Mouse (Mus musculus): ENCODE data around the gene Fam173a. TPM values are rescaled to one million over a fixed set of nuclear protein-coding genes. Genes with fewer than 3 reads are reported as not detected.
A peak's percentile ranks its signal among the peaks of the same experiment; 100 is the strongest.

The Fam173a gene
- polyA plus RNA-seq, 1 experiment from 2014 or later, result 101 TPM

GRCm38 (mm10) chr17:25765886-25766285 lies 26.8 kb downstream of the Fam173a start:
- H3K9me3 ChIP-seq (replicated peaks), result no peaks in the 10 kb centered on the region
- no peak for ATAC-seq (replicated peaks; ENCODE audit: low FRiP score)
- 55% methylated on average over 5 of the region's 5 CpGs for WGBS
- no peaks in the 10 kb centered on the region for H3K4me1 ChIP-seq
- no peak overlapping the region for H3K4me2 ChIP-seq
- peaks cover 11% of the 10 kb centered on the region; the same call in 1 of the 2 replicates for H3K27me3 ChIP-seq
- no peak overlapping the region for H3K9ac ChIP-seq
- no peak overlapping the region for H3K27ac ChIP-seq
- no peaks in the 10 kb centered on the region for H3K36me3 ChIP-seq
- no peak overlapping the region for H3K4me3 ChIP-seq (replicated peaks)

GRCm38 (mm10) chr17:25762591-25762990 lies 30.1 kb downstream of the Fam173a start:
- no peak for ATAC-seq (replicated peaks; ENCODE audit: low FRiP score)
- Histone ChIP-seq H3K9ac (no peak overlapping the region), H3K4me2 (no peak overlapping the region), H3K27me3 (peaks cover 7% of the 10 kb centered on the region; the same call in 1 of the 2 replicates), H3K27ac (no peak overlapping the region), H3K4me1 (no peaks in the 10 kb centered on the region), H3K36me3 (no peaks in the 10 kb centered on the region), H3K4me3 (replicated peaks) (no peak overlapping the region), H3K9me3 (replicated peaks) (no peaks in the 10 kb centered on the region)
- 33% methylated on average over 3 of the region's 3 CpGs for WGBS

GRCm38 (mm10) chr17:25761561-25761970 lies 31.1 kb downstream of the Fam173a start:
- 67% methylated on average over 4 of the region's 4 CpGs for WGBS
- H3K4me2 ChIP-seq, result no peak overlapping the region

GRCm38 (mm10) chr17:25760148-25760547 lies 32.6 kb downstream of the Fam173a start:
- 76% methylated on average over 8 of the region's 8 CpGs for WGBS
- Histone ChIP-seq H3K27ac (no peak overlapping the region), H3K4me2 (no peak overlapping the region), H3K9me3 (replicated peaks) (no peaks in the 10 kb centered on the region), H3K4me1 (peaks cover 17% of the 10 kb centered on the region; the same call in 1 of the 2 replicates), H3K27me3 (no peaks in the 10 kb centered on the region), H3K36me3 (no peaks in the 10 kb centered on the region), H3K4me3 (replicated peaks) (no peak overlapping the region), H3K9ac (no peak overlapping the region)
- no peak for ATAC-seq (replicated peaks; ENCODE audit: low FRiP score)

More at GRCm38 (mm10) chr17:25761561-25761970, 31.1 kb downstream of the Fam173a start:
- H3K27me3 ChIP-seq, result peaks cover 5% of the 10 kb centered on the region; the same call in 1 of the 2 replicates
- H3K4me1 ChIP-seq, result peaks cover 4% of the 10 kb centered on the region; the same call in 1 of the 2 replicates
- no peak for ATAC-seq (replicated peaks; ENCODE audit: low FRiP score)
- H3K9me3 ChIP-seq (replicated peaks), result no peaks in the 10 kb centered on the region
- H3K27ac ChIP-seq, result no peak overlapping the region
- H3K9ac ChIP-seq, result no peak overlapping the region
- H3K36me3 ChIP-seq, result no peaks in the 10 kb centered on the region
- no peak overlapping the region for H3K4me3 ChIP-seq (replicated peaks)

- Histone ChIP-seq H3K4me2 (no peak overlapping the region), H3K4me1 (peaks cover 18% of the 10 kb centered on the region; the same call in 1 of the 2 replicates), H3K9ac (no peak overlapping the region), H3K36me3 (no peaks in the 10 kb centered on the region), H3K9me3 (replicated peaks) (no peaks in the 10 kb centered on the region), H3K27ac (no peak overlapping the region), H3K4me3 (replicated peaks) (no peak overlapping the region), H3K27me3 (no peaks in the 10 kb centered on the region)
- ATAC-seq (replicated peaks; ENCODE audit: low FRiP score), result no peak
- WGBS, result 49% methylated on average over 3 of the region's 3 CpGs
Measured at GRCm38 (mm10) chr17:25757691-25758090, 35.0 kb downstream of the Fam173a start.

- peaks cover 20% of the 10 kb centered on the region for H3K4me1 ChIP-seq
- no peak overlapping the region for H3K4me3 ChIP-seq (replicated peaks)
- ATAC-seq (replicated peaks; ENCODE audit: low FRiP score), result 0 out of 2 replicates have a peak, but pooled peaks have one; percentile 10
- H3K27ac ChIP-seq, result no peak overlapping the region
- 74% methylated on average over 9 of the region's 9 CpGs for WGBS
- H3K9me3 ChIP-seq (replicated peaks), result no peaks in the 10 kb centered on the region
- no peak overlapping the region for H3K4me2 ChIP-seq
- no peaks in the 10 kb centered on the region for H3K36me3 ChIP-seq
- no peak overlapping the region for H3K9ac ChIP-seq
- no peaks in the 10 kb centered on the region for H3K27me3 ChIP-seq
Measured at GRCm38 (mm10) chr17:25756378-25757242, 36.1 kb downstream of the Fam173a start.

- no peak overlapping the region for H3K4me2 ChIP-seq
- no peaks in the 10 kb centered on the region for H3K36me3 ChIP-seq
- H3K4me3 ChIP-seq (replicated peaks), result no peak overlapping the region
- H3K4me1 ChIP-seq, result peaks cover 25% of the 10 kb centered on the region
- no peaks in the 10 kb centered on the region for H3K27me3 ChIP-seq
- no peak overlapping the region for H3K27ac ChIP-seq
- no peaks in the 10 kb centered on the region for H3K9me3 ChIP-seq (replicated peaks)
- WGBS, result 22% methylated on average over 4 of the region's 4 CpGs
- ATAC-seq (replicated peaks; ENCODE audit: low FRiP score), result 0 out of 2 replicates have a peak, but pooled peaks have one; percentile 49
- no peak overlapping the region for H3K9ac ChIP-seq
Measured at GRCm38 (mm10) chr17:25755627-25756377, 36.9 kb downstream of the Fam173a start.

DNA sequence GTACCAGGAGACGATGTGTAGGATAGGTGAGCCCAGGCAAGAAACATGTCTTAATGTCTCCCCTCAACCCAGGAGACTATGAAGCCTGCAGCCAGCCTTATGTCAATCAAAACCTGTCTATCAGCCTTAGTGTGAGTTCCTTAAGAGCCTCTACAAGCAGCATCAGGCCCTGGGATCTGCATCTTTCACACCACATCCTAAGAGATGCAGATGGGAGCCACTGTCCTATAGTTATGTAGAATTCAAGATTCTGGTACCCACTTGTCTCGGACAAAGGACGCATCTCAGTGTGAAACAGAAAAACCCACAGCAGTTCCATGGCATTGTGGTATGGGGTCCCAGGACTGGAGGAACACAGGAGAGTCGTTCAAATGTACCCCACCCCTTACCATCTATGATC lies 37.6 kb downstream of the Fam173a start:
- Histone ChIP-seq H3K9me3 (replicated peaks) (no peaks in the 10 kb centered on the region), H3K27me3 (no peaks in the 10 kb centered on the region), H3K4me3 (replicated peaks) (no peak overlapping the region), H3K27ac (no peak overlapping the region), H3K36me3 (no peaks in the 10 kb centered on the region), H3K4me1 (peaks cover 25% of the 10 kb centered on the region), H3K4me2 (no peak overlapping the region), H3K9ac (no peak overlapping the region)
- WGBS, result 89% methylated on average over 4 of the region's 4 CpGs
- no peak for ATAC-seq (replicated peaks; ENCODE audit: low FRiP score)

DNA sequence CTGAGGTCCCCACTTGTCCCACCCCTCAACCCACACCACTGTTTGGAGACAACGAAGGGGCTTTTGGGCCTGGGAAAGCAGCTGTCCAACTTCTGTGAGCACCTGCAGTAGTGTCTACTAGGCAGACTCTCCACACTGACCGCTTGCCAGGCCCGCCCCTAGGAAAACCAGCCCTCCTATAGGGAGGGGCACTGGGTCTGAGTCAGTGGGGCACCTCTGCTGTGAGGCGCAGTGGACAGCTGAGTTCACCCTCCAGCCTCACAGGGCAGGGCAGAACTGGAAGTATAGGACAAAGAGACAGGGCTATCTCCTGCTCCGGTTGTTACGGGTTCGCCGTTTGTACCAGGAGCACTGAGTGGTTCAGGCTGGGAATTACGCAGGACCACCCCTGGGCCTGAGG lies 38.5 kb downstream of the Fam173a start, which contains the start of gene Msln:
Msln (minus strand) TSS at position 138 of the 400 bp plus-strand sequence.
- Histone ChIP-seq H3K4me1 (peaks cover 25% of the 10 kb centered on the region), H3K4me3 (replicated peaks) (no peak within 1 kb of the TSS), H3K27me3 (no peaks in the 10 kb centered on the region), H3K27ac (no peak within 1 kb of the TSS), H3K9me3 (replicated peaks) (no peaks in the 10 kb centered on the region), H3K36me3 (no peaks in the 10 kb centered on the region), H3K4me2 (no peak within 1 kb of the TSS), H3K9ac (no peak within 1 kb of the TSS)
- WGBS, result 85% methylated on average over 9 of the region's 9 CpGs
- no peak; the same call in 1 of the 2 replicates for ATAC-seq (replicated peaks; ENCODE audit: low FRiP score)

DNA sequence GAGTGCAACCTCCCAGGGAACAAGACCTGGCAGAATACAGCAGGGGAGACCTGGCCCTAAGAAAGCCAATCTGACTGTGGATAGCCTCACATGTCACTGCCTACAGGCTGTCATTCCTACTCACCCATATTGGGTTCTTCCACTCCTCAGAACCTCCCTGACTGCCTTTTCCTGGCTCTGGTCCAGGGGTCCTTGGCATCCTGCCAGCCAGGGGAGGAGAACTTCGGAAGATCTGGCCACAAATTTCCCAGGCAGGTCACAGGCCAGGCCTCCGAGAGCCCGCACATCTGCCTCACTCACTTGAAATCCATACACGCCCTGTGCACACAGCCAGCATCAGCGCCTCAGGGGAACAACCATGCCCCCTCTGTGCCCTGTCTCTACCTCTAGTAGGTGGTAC lies 41.3 kb downstream of the Fam173a start:
- Histone ChIP-seq H3K4me3 (replicated peaks) (no peak overlapping the region), H3K4me2 (no peak overlapping the region), H3K27ac (no peak overlapping the region), H3K36me3 (no peaks in the 10 kb centered on the region), H3K4me1 (peaks cover 20% of the 10 kb centered on the region), H3K9ac (no peak overlapping the region), H3K27me3 (no peaks in the 10 kb centered on the region), H3K9me3 (replicated peaks) (no peaks in the 10 kb centered on the region)
- ATAC-seq (replicated peaks; ENCODE audit: low FRiP score), result no peak
- WGBS, result 26% methylated on average over 5 of the region's 5 CpGs

GRCm38 (mm10) chr17:25749314-25749713 lies 43.4 kb downstream of the Fam173a start:
- Histone ChIP-seq H3K4me3 (replicated peaks) (no peak overlapping the region), H3K9me3 (replicated peaks) (no peaks in the 10 kb centered on the region), H3K9ac (no peak overlapping the region), H3K36me3 (no peaks in the 10 kb centered on the region), H3K27ac (no peak overlapping the region), H3K27me3 (no peaks in the 10 kb centered on the region), H3K4me1 (peaks cover 7% of the 10 kb centered on the region), H3K4me2 (no peak overlapping the region)
- no peak for ATAC-seq (replicated peaks; ENCODE audit: low FRiP score)
- 83% methylated on average over 6 of the region's 6 CpGs for WGBS

DNA sequence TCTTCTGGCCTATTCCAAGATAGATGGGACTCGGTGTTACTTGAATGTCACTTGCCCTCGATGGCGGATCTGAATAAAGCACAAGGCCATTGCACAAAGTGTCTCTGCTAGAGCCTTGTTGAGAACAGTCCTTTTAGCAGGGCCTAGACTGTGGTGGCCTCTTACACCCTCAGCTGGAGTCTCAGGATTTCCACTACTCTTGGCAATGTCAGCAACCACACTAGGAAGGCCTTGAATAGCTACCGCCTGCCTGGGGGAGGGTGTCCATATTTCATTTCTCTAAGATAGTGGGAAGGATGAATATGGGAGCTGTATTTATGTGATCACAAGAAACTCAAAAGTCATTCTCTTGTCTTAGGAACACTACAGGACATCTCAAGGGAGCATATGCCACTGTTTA lies 44.5 kb downstream of the Fam173a start:
- H3K4me3 ChIP-seq (replicated peaks), result no peak overlapping the region
- H3K36me3 ChIP-seq, result no peaks in the 10 kb centered on the region
- no peak for ATAC-seq (replicated peaks; ENCODE audit: low FRiP score)
- no peak overlapping the region for H3K9ac ChIP-seq
- WGBS, result 85% methylated on average over 4 of the region's 4 CpGs
- H3K9me3 ChIP-seq (replicated peaks), result no peaks in the 10 kb centered on the region
- no peaks in the 10 kb centered on the region for H3K27me3 ChIP-seq
- H3K4me1 ChIP-seq, result peaks cover 7% of the 10 kb centered on the region
- no peak overlapping the region for H3K4me2 ChIP-seq
- H3K27ac ChIP-seq, result no peak overlapping the region
